Mouse (Mus musculus): ENCODE measurements around the gene Ryr3.

DNA sequence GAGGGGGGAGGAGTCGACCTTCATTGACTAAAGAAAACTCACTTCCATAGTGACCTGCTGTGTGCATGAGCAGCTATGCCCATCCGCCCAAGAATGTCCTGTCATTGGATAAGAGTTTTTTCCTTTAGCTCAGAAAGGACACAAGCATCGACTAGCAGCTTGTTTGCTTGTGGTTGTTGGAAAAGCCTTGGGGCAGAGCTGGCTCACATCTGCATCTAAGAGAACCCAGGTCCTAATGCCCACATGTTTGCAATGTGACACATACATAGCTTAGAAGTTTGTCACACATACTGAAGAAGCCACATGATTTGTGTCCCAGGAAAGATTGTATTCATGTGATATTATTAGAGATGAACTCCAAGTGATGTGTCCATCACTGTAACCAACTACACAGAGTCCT is 16.5 kb upstream of the Ryr3 start:
- TF ChIP-seq CTCF (IDR thresholded peaks at IDR 0.05; ENCODE audit: insufficient read depth, low read depth, low read length) (no peak), POLR2A (IDR thresholded peaks at IDR 0.05; ENCODE audit: insufficient read depth, low read depth, low read length) (no peak)

All from olfactory bulb, adult 2 months (tissue).